ENCODE assay signal across 12 mouse cellular contexts in the genomic region with DNA sequence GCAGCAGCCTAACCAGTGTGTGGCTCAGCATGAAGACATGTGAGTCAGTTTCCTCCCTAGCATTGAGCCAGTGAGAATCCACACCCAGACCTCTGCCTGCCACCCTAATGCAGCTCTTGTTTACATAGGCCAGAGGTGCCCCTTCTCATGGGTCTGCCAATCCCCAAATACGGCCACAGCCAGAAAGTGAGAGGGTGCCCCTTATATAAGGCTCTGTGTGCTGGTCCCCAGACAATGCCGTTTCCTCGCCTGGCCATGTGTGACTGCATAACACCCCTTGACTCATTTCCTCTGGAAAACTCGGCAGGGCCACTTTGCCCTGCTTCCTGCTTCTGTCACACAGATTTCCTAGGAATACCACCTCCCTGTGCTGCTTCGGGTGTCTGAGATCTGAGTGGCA.
A peak's percentile ranks its signal among the peaks of the same experiment; 100 is the strongest.
DNase-seq lines count a peak whose midpoint lies in the region; ATAC-seq and TF ChIP-seq lines count a peak whose summit lies in the region.
"Had no signal": no experiment of that assay in that cellular context is flagged by ENCODE, and none has a peak within 500 bp of the region (broad histone marks: within the 10 kb centered on the region; RNA-seq: fewer than 3 reads in every experiment).

No protein-coding gene starts in this region.

- peak; percentile 96 for DNase-seq in heart, adult 11 months
- DNase-seq in heart, postnatal 36 days: no peak
- DNase-seq in heart, postnatal 4 days: peak; percentile 29
- DNase-seq in lung, postnatal 0 days (ENCODE audit: low spot score): peak; percentile 42
- DNase-seq in right cerebral cortex, adult 18-20 months: no peak
- no peak for DNase-seq in frontal cortex, postnatal 14 days (ENCODE audit: low spot score in 2 of 2)
- DNase-seq in B cell, adult 2 months: no peak
- DNase-seq: cerebellum, postnatal 25 days; right cerebral cortex, postnatal 14 days had no signal

- H3K27ac ChIP-seq in brown adipose tissue, adult 24 weeks (replicated peaks; ENCODE audit: low read depth, low read length): peak overlapping the region; percentile 32; the same call in 1 of the 2 replicates
- H3K27ac ChIP-seq in lung, postnatal 0 days (ENCODE audit: low read length): peak overlapping the region; percentile 20; the same call in 1 of the 2 replicates
- H3K27ac ChIP-seq: intestine, embryonic 15.5 days had no signal

- peaks cover 11% of the 10 kb centered on the region for H3K4me1 ChIP-seq in brown adipose tissue, adult 24 weeks (ENCODE audit: control insufficient read depth, insufficient read depth, insufficient read length, low read length)
- H3K4me1 ChIP-seq in lung, postnatal 0 days (ENCODE audit: insufficient read depth, low read depth, low read length): no peaks in the 10 kb centered on the region

- intact Hi-C loops in heart, postnatal 36 days (cut with DNase I): loop anchor here (5.0 kb wide), 1 partner anchor 87 kb away; no protein-coding TSS in a partner anchor

- H3K36me3 ChIP-seq in lung, postnatal 0 days (ENCODE audit: insufficient read depth, low read length): no peaks in the 10 kb centered on the region
- H3K36me3 ChIP-seq: intestine, embryonic 15.5 days had no signal

- H3K9ac ChIP-seq in lung, postnatal 0 days (replicated peaks; ENCODE audit: low read depth): no peak overlapping the region
- H3K9ac ChIP-seq: intestine, embryonic 15.5 days had no signal

- TF ChIP-seq CTCF in lung, postnatal 0 days (IDR thresholded peaks at IDR 0.05): no peak

- no peak overlapping the region for H3K4me3 ChIP-seq in brown adipose tissue, adult 24 weeks (ENCODE audit: insufficient read depth, low read depth, low read length)
- no peak overlapping the region for H3K4me3 ChIP-seq in lung, postnatal 0 days (ENCODE audit: low read depth, low read length)
- H3K4me3 ChIP-seq: intestine, embryonic 15.5 days had no signal

- H3K9me3 ChIP-seq in lung, postnatal 0 days (ENCODE audit: low read length): no peaks in the 10 kb centered on the region
- H3K9me3 ChIP-seq: intestine, embryonic 15.5 days had no signal

- H3K27me3 ChIP-seq in lung, postnatal 0 days (replicated peaks; ENCODE audit: insufficient read depth, low read length): no peaks in the 10 kb centered on the region
- H3K27me3 ChIP-seq: intestine, embryonic 15.5 days had no signal

- no peak overlapping the region for H3K4me2 ChIP-seq in lung, postnatal 0 days (replicated peaks; ENCODE audit: low read depth, low read length)
- H3K4me2 ChIP-seq: intestine, embryonic 15.5 days had no signal

- peak; percentile 73 for ATAC-seq in lung, postnatal 0 days
- ATAC-seq: forebrain, embryonic 16.5 days; intestine, embryonic 15.5 days had no signal

- no peak for TF ChIP-seq EP300 in lung, postnatal 0 days (IDR thresholded peaks at IDR 0.05)

- 39% methylated on average over 5 of the region's 5 CpGs for WGBS in lung, postnatal 0 days

Comparison
In these comparisons a context has a peak if more than half of its experiments do, and no peak if none do; other contexts are left out.
1. DNase-seq: peak in heart, adult 11 months (single experiment), heart, postnatal 4 days (single experiment) and lung, postnatal 0 days (single experiment); none in heart, postnatal 36 days (0 of 2), right cerebral cortex, adult 18-20 months (single experiment), frontal cortex, postnatal 14 days (0 of 2) and B cell, adult 2 months (0 of 2).